Mouse (Mus musculus): ENCODE data around the gene Cog7.
A peak's percentile ranks its signal among the peaks of the same experiment; 100 is the strongest.

Gene Cog7

GRCm38 (mm10) chr7:121954891-121955669 is 26.4 kb downstream of the Cog7 start:
- no peak for DNase-seq (ENCODE audit: low spot score)

DNA sequence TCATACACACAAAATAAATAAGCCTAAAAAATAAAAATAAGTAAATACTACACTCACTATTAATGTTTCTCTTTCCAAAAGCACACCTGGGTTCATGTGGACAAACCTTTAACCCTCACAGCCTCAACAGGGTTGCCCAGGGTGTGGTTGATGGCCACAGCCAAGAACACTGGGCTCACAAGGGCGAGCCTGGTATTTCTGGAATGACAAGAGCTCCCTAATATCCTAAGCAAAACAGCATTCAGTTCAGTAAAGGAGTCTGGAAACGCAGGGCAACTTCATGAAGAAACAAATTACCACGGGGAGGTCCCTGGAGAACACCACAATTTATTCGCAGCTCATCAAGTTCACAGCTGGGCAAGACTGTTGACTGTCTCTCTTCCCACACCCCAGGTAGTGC is 34.0 kb downstream of the Cog7 start:
- no peak for DNase-seq (ENCODE audit: low spot score)

- no peak for DNase-seq (ENCODE audit: low spot score)
Observed at GRCm38 (mm10) chr7:121946196-121946595, 35.3 kb downstream of the Cog7 start.

DNA sequence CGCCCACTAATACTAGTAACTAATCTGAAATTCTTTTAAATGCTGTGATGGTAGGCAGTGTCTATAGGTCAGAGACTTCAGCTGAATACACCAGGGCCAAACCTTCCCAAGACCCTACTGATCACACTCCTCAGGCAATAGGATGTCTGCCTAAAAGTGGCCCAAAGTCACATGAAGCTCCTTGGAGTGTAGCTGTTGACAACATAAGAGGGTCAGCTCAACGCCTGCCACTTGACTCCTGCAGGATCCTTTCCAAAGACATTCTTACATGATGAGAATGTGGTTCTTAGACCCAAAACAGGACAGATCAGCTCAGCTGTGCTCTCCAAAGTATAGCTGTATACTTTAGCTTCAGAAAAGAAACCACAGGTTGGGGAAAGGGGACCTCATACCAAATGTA is 39.1 kb downstream of the Cog7 start:
- no peak for DNase-seq (ENCODE audit: low spot score)

- no peak for DNase-seq (ENCODE audit: low spot score)
Observed at GRCm38 (mm10) chr7:121941640-121942039, 39.9 kb downstream of the Cog7 start.

DNA sequence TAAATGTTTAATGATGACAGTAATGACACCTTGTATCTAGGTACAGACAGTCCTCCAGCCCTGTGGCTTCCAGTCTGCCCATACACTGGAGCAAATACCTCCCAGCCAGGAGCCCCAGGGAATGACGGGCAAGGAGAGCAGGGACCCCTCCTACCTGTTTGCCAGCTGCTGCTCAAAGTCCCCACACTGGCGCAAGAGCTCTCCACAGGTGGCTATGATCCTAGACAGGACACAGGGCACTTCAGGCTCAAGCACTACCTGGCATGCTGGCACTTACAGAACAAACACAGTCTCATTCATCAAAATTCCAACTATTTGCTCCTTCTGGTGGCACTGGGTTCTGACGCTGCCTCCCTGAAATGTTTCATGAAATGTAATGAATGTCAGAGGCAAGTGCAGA is 40.5 kb downstream of the Cog7 start:
- no peak for DNase-seq (ENCODE audit: low spot score)

- peak; percentile 26 for DNase-seq (ENCODE audit: low spot score)
Observed at GRCm38 (mm10) chr7:121939729-121940128, 41.8 kb downstream of the Cog7 start.

- DNase-seq (ENCODE audit: low spot score) = no peak
Observed at GRCm38 (mm10) chr7:121939244-121939643, 42.3 kb downstream of the Cog7 start.

- no peak for DNase-seq (ENCODE audit: low spot score)
Observed at GRCm38 (mm10) chr7:121938124-121938891, 43.2 kb downstream of the Cog7 start.

DNA sequence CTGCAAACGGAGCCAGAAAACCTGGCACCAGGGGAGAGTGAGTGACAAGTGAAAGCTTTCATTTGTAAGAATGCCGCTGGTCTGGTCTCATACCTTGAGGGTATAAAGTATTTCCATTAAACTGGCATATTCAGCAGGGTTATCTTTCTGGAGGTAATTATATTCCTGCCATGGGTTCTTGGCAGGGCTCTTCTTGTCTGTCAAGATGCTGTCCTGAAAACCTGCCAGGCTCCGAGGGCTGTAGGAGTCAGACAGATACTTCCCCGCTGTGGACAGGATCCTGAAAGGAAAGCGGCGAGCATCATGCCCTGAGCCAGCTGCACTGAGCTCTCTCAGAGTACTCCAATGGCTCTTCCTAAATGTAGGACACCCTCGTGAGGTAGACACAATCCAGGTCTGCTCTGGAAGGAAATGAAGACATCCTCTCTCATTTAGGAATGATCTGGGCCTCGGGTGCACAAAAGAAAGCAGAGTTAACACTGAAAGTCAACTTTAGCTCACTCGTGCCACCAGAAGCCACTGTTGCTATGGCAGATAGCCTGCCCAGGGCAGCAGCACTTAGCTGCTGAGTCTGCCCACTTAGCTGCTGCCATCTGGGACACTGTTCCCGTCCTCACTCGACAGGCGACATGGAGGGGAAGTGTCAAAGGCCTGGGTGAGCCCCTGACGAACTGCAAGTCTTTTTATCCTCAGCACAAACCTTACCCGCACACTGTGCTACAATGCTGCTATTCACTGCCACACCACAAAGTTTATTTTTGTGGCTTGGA is 44.5 kb downstream of the Cog7 start:
- DNase-seq (ENCODE audit: low spot score) = no peak

DNA sequence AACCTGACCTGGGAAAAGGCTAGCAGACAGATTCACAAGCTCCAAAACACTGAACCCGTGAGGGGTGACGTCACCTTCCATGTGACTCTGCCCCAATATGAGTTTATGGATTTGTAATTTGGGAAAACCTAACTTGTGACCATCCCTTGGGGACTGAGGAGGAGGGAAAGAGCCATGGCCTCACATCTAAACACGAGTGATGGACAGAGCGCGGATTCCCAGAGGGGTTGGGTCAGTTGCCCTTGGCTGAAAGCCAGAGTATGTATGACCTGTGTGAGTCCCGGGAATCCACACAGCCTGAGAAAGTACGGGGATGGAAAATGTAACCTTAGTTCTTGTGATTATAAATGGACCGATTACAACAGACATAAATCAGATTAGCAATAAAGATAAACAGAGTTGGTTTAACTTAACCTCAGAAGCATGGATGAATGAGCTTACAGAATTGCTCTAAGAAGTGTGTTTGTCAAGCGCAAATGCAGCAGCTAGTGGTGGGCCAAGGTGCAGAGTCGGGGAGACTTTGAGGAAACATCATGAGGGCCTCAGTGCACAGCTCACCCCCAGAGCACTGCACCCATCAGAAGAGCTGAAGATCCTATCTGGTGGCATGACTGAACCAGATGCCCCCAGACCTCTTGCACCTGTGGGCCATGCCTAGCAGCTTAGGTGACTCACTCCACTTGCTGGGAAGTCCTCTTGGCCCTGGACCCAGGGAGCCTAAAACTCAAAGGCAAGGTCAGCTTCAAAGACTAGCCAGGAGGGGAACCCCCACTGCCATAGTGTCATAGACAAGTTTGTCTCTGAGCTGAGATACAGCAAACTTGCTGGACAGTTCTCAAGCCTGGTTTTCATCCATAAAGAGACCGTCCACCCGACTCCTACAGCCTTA is 45.4 kb downstream of the Cog7 start:
- no peak for DNase-seq (ENCODE audit: low spot score)

DNA sequence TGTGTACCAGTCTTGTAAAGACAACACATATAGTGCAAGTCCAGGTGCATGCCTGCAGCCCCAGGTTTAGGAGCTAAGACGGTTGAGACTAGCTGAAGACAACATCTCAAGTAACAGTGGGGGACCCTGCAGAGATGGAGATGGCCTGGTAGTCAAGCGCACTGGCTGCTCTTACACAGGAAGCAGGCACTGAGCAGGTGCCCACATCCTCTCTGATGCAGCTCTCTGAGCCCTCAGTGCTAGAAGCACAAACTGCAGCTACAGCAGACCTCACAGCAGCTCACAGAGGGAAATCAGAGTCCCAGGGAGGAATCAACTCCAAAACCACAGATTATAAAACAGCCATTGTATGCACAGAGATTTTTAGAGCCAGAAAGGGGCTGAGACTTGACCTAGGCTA is 47.2 kb downstream of the Cog7 start:
- no peak for DNase-seq (ENCODE audit: low spot score)

DNA sequence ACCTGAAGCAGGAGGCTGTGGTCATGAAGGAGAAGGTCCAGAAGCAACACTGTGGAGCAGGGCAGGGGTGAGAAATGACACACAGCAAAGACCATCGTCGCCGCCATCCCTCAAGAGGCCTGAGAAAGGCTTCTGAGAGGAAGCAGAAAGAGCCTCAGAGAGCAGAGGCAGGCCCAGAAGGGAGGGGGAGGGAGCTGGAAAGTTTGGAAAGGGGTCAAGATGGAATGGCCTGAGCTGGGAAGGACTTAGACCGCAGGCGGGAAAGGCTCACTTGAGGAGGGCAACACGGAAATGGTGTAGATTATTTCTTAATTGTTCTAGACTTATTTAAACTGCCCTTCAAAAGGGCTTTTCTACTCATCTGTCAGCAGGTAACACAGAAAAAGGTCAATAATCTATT is 47.8 kb downstream of the Cog7 start:
- no peak for DNase-seq (ENCODE audit: low spot score)

GRCm38 (mm10) chr7:121931246-121931645 is 50.3 kb downstream of the Cog7 start:
- DNase-seq (ENCODE audit: low spot score) = no peak

- no peak for DNase-seq (ENCODE audit: low spot score)
Observed at GRCm38 (mm10) chr7:121927882-121928281, 53.6 kb downstream of the Cog7 start.

GRCm38 (mm10) chr7:121924361-121924760 is 57.1 kb downstream of the Cog7 start:
- no peak for DNase-seq (ENCODE audit: low spot score)

GRCm38 (mm10) chr7:121913944-121914343 is 67.6 kb downstream of the Cog7 start:
- no peak for DNase-seq (ENCODE audit: low spot score)

DNA sequence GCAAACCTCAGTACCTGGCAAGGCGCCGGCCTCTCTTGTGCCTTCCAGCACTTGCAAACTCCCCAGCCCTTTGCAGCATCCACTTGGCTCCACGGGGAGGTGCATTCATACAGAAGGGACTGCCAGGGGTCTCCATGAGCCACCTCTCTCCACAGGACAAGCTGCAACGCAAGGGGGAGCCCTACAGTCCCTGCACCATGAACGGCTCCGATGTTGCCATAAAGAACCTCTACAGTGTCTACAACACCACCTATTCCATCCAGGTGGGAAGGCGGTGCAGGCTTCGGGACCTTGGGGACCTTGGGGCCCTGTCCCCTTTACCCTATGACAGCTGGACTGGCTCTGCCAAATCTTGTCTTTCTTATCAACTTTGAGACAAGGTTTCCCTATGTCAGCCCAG is 69.3 kb downstream of the Cog7 start:
- no peak for DNase-seq (ENCODE audit: low spot score)

GRCm38 (mm10) chr7:121906879-121907278 is 74.6 kb downstream of the Cog7 start:
- no peak for DNase-seq (ENCODE audit: low spot score)

DNA sequence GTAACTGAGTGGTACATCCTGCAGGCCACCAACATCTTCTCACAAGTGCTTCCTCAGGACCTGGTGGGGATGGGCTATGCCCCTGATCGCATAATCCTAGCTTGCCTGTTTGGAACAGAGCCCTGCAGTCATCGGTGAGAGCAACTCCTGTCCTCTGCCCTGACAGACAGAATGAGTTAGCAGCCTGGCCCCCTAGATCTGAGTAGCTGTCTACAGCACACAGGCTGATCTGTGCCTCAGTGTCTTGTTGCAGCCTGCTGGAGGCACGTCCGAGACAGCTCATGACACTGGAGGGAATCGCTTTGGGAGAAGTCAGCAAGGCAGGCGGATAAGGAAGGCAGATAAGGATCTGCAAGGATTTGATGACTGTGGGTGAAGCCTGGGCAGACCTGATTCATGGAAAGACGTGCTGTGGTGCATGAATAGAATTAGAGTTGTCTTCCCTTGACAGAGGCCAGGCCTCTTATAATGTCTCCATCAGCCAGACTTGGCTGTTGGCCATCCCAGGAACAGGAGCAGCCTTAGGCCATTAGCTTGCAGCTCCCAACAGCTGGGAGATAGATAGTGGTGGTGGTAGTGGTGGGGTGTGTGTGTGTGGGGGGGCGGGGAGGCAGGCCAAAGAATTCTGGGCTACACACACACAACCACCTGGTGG is 78.6 kb downstream of the Cog7 start:
- DNase-seq (ENCODE audit: low spot score) = no peak

- no peak for DNase-seq (ENCODE audit: low spot score)
Observed at GRCm38 (mm10) chr7:121899940-121900339, 81.6 kb downstream of the Cog7 start.

All from c-Kit-positive CD71-positive TER-119-positive erythroid progenitor cells, embryonic 14.5 days (primary cell).